Mouse (Mus musculus) ES-Bruce4 (cell line): ENCODE data around the gene Nr1h5.

Experiments used
- CTCF ChIP-seq: IDR thresholded peaks from one replicate; pipeline ENCODE4 v1.8.1; 2011; ENCODE audit warnings: low read depth, low read length
- EP300 ChIP-seq: IDR thresholded peaks from 2 replicates; pipeline ENCODE4 v1.6.1; 2011; ENCODE audit warnings: low read depth, low read length; ENCODE audit not compliant: insufficient read depth
- POLR2A ChIP-seq: IDR thresholded peaks from one replicate; pipeline ENCODE4 v1.8.1; 2011; ENCODE audit warnings: low read length; ENCODE audit not compliant: insufficient read depth

- TF ChIP-seq CTCF (no peak), POLR2A (no peak), EP300 (no peak)
These were observed 33.1 kb upstream of the Nr1h5 start for GRCm38 (mm10) chr3:102997036-102997435.
